Mouse (Mus musculus) heart, adult 2 months (tissue): ENCODE data around the gene Usp7.

ENCODE experiments used
- CTCF ChIP-seq: fragments of 200-600 bp; IDR thresholded peaks from 2 replicates; pipeline ENCODE4 v1.8.1; 2022; ENCODE audit warnings: antibody characterized with exemption, mild to moderate bottlenecking, moderate library complexity
- EP300 ChIP-seq: fragments of 200-500 bp; IDR thresholded peaks from 2 replicates; pipeline ENCODE4 v1.6.1; 2011; ENCODE audit warnings: low read depth, low read length, control low read depth; ENCODE audit not compliant: insufficient read depth
- POLR2A ChIP-seq: fragments of 200-500 bp; IDR thresholded peaks from 2 replicates; pipeline ENCODE4 v1.6.1; 2011; ENCODE audit warnings: mild to moderate bottlenecking, low read depth, low read length, control low read depth; ENCODE audit not compliant: insufficient read depth

DNA sequence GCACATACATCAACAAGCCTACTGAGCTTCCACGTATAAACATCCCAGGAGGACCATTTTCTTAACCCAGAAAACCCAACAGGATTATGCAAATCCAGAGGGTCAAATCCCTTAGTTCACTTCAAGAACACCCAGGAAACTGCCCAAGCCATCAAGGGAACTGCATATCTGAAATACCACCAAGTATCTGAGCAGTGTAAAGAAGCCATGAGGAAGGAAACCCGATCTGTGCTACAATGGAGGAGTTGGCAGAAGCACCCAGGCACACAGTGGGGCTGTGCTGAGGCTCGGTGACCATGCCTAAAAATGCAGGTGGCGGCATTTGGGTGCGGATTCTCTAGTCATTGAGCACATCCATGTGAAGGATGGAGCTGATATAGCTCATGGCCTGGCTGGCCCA lies 50.4 kb downstream of the Usp7 start:
- TF ChIP-seq EP300 (no peak), CTCF (no peak), POLR2A (no peak)
